Mouse (Mus musculus) liver, embryonic 14.5 days (tissue): ENCODE measurements around the gene Capn9.

ENCODE experiments used
- CTCF ChIP-seq: IDR thresholded peaks from 2 replicates; pipeline ENCODE4 v1.5.1; 2016; ENCODE audit warnings: antibody characterized with exemption, low read depth, control low read depth
- EP300 ChIP-seq: IDR thresholded peaks from 2 replicates; pipeline ENCODE4 v1.6.1; 2016; ENCODE audit warnings: antibody characterized with exemption, low read depth

GRCm38 (mm10) chr8:124651776-124652175, 75.9 kb downstream of the Capn9 start:
- no peak for TF ChIP-seq CTCF
- no peak for TF ChIP-seq EP300
